Mouse (Mus musculus): ENCODE results near the gene Prkaca.

GRCm38 (mm10) chr8:83935435-83935834 lies 37.4 kb upstream of the Prkaca start:
- no peak for TF ChIP-seq CTCF (IDR thresholded peaks at IDR 0.05; ENCODE audit: control insufficient read depth, insufficient read depth, insufficient replicate concordance, low read depth, low read length)
- TF ChIP-seq POLR2A (IDR thresholded peaks at IDR 0.05; ENCODE audit: control insufficient read depth, low read depth, low read length), result no peak

All from testis, adult 2 months (tissue).